Mouse (Mus musculus) cerebellum, postnatal 14 days (tissue): ENCODE measurements at regions not wholly inside any gene's neighbourhood (a gene's known extent, or its start where the extent isn't known, plus 50 kb on each side); places are given as distances from the start of the nearest gene placed in this dataset.

ENCODE experiments used
- DNase-seq, 2 experiments: peaks; one replicate each; pipeline ENCODE4 v3.0.0; 2021; ENCODE audit warnings: mixed read lengths in 2 of 2

DNA sequence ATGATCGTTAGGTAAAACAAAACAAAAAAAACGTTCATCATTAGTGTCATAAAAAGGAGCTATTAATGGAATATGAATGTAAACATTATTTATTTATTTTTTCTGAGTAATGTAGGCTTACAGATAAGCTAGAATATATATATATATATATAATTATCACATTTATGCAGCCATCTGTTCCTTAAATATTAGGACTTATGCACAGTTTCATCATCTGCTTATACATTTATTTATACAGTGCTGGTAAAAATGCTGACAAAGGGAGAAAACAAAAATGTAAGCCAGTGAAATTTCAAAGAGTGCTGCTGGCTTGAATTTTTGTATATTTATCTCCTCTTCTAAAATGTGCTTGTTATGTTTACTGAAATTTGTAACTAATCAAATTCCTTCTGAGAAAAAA lies 4841.7 kb upstream of the Gm7489 start:
- no peak for DNase-seq

DNA sequence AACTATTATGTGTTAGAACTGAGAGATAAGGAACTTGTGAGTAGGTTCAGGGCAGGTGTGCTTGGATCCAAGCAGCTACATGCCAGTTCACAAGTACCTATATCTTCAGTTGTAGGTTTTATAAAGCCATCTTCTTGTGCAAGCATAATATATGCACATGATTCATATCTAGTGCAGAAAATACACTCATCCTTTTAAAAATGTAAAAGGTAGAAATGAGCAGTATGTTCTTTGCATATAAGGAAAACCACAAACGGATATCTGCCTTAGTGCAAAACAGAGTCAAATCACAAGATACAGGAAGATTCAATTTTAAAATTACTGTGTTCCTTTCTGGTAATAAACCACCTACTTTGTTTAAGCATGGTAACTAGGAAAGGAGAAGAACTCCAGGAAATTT lies 4819.6 kb upstream of the Gm7489 start:
- DNase-seq = no peak

DNA sequence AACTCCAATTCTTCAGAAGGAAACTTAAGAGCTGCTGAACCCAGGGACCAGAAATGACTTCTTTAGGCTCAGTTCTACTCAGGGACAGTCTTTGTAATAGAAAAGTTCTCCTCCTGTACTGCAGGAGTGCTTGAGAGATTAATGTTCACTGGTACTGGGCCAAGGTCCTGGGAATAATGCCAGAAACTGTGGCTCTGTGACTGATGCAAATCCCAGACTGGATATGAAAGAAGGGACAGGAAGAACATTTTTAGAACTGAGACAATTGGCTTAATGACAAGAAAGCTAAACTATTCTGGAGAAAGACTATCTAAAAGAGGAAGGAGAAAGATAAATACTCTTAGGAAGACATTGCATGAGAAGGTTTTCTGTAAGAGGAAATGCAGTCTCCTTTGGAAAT lies 4818.8 kb upstream of the Gm7489 start:
- DNase-seq = peak; percentile 86 to 87

DNA sequence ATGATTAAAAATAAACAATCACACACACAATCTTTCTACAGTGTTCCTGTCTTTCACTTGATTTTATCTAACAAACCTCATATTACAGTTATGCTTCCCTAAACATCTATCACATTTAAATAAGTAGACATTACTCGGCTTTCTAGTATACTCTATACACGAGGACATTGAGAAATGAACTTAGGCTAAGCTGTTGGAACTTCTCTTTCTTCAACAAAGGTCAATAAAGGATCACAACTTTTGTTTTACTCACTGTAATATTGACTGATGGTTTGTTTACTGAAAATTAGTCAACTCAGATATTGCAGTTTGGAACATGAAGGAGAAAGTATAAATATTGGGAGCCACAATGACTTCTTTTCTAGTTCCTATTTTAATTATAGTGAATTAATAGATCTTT lies 4818.3 kb upstream of the Gm7489 start:
- no peak for DNase-seq
